8 mouse cellular contexts compared by ENCODE assay signal in genomic region chr17:26202737-26203136, GRCm38 (mm10). TPM values are rescaled to one million over a fixed set of nuclear protein-coding genes. Genes with fewer than 3 reads are reported as not detected.
DNase-seq lines count a peak whose midpoint lies in the region; ATAC-seq and TF ChIP-seq lines count a peak whose summit lies in the region.

Gene Rgs11, plus strand, starts transcription at chr17:26202951.

- no peak within 1 kb of the TSS for H3K27ac ChIP-seq in CH12.LX (ENCODE audit: insufficient read depth, low read depth)
- H3K27ac ChIP-seq in embryonic facial prominence, embryonic 12.5 days: no peak within 1 kb of the TSS
- H3K27ac ChIP-seq in hindbrain, embryonic 15.5 days (replicated peaks): no peak within 1 kb of the TSS
- H3K27ac ChIP-seq in limb, embryonic 11.5 days (replicated peaks; ENCODE audit: low read depth, low read length): no peak within 1 kb of the TSS
- H3K27ac ChIP-seq in midbrain, embryonic 13.5 days: no peak within 1 kb of the TSS
- H3K27ac ChIP-seq in stomach, postnatal 0 days (replicated peaks): no peak within 1 kb of the TSS; the same call in 1 of the 2 replicates

- peaks cover 66% of the 10 kb centered on the region for H3K27me3 ChIP-seq in erythroblast, embryonic 14.5 days (ENCODE audit: control insufficient read depth)
- H3K27me3 ChIP-seq in CH12.LX (replicated peaks): peaks cover 62% of the 10 kb centered on the region
- peaks cover 66% of the 10 kb centered on the region for H3K27me3 ChIP-seq in embryonic facial prominence, embryonic 12.5 days
- peaks cover 55% of the 10 kb centered on the region for H3K27me3 ChIP-seq in hindbrain, embryonic 15.5 days
- peaks cover 54% of the 10 kb centered on the region for H3K27me3 ChIP-seq in limb, embryonic 11.5 days (ENCODE audit: control insufficient read depth, insufficient read depth, low read length)
- peaks cover 72% of the 10 kb centered on the region for H3K27me3 ChIP-seq in midbrain, embryonic 13.5 days
- no peaks in the 10 kb centered on the region; the same call in 1 of the 2 replicates for H3K27me3 ChIP-seq in stomach, postnatal 0 days (ENCODE audit: control insufficient read depth, insufficient read depth, low read length)

- in situ Hi-C loops in CH12.LX (cut with MboI; ENCODE audit: low pct_ligation_motif_present, low pct_unique_long_range_greater_than_20kb, low sequenced_read_pairs): no loop called here

- no peak for TF ChIP-seq EP300 in CH12.LX (IDR thresholded peaks at IDR 0.05; ENCODE audit: low read length)
- TF ChIP-seq EP300 in stomach, postnatal 0 days (optimal IDR thresholded peaks at IDR 0.05): no peak

- ATAC-seq in erythroblast, adult 5-6 weeks (replicated peaks; ENCODE audit: low FRiP score, poor library complexity, severe bottlenecking): no peak
- ATAC-seq in embryonic facial prominence, embryonic 12.5 days (ENCODE audit: insufficient number of reproducible peaks, insufficient read depth, low FRiP score, low TSS enrichment): no peak
- ATAC-seq in hindbrain, embryonic 15.5 days (ENCODE audit: low FRiP score, low read depth): no peak
- ATAC-seq in limb, embryonic 11.5 days (ENCODE audit: insufficient number of reproducible peaks, low FRiP score, low TSS enrichment, low read depth): no peak
- no peak for ATAC-seq in midbrain, embryonic 13.5 days
- ATAC-seq in stomach, postnatal 0 days (ENCODE audit: low FRiP score, low TSS enrichment): no peak

- under 1% methylated on average over 22 of the region's 22 CpGs for WGBS in embryonic facial prominence, embryonic 12.5 days
- WGBS in hindbrain, embryonic 15.5 days: 2% methylated on average over 22 of the region's 22 CpGs
- WGBS in limb, embryonic 11.5 days: 1% methylated on average over 21 of the region's 22 CpGs
- 4% methylated on average over 22 of the region's 22 CpGs for WGBS in midbrain, embryonic 13.5 days
- WGBS in stomach, postnatal 0 days: 3% methylated on average over 22 of the region's 22 CpGs

- no peaks in the 10 kb centered on the region for H3K79me2 ChIP-seq in CH12.LX (replicated peaks; ENCODE audit: control insufficient read depth, extremely low read depth, insufficient read depth, poor library complexity, severe bottlenecking)

- H3K4me1 ChIP-seq in erythroblast, embryonic 14.5 days (ENCODE audit: control insufficient read depth): peaks cover 72% of the 10 kb centered on the region
- H3K4me1 ChIP-seq in CH12.LX (ENCODE audit: control insufficient read depth in 1 of 2, insufficient read depth in 2 of 2): peaks cover 5 to 10% of the 10 kb centered on the region in 2 experiments; a peak in 3 of 4 replicates
- H3K4me1 ChIP-seq in embryonic facial prominence, embryonic 12.5 days: peaks cover 28% of the 10 kb centered on the region
- H3K4me1 ChIP-seq in hindbrain, embryonic 15.5 days (replicated peaks): peaks cover 38% of the 10 kb centered on the region
- H3K4me1 ChIP-seq in limb, embryonic 11.5 days (ENCODE audit: control insufficient read depth, insufficient read depth, low read length): peaks cover 14% of the 10 kb centered on the region
- H3K4me1 ChIP-seq in midbrain, embryonic 13.5 days (replicated peaks): peaks cover 28% of the 10 kb centered on the region
- H3K4me1 ChIP-seq in stomach, postnatal 0 days (replicated peaks; ENCODE audit: control insufficient read depth, insufficient read depth): no peaks in the 10 kb centered on the region

- no peak for TF ChIP-seq CTCF in CH12.LX (conservative IDR thresholded peaks at IDR 0.05 in 1 of 2, IDR thresholded peaks at IDR 0.05 in 1 of 2; ENCODE audit: low read depth in 2 of 2, low read length in 2 of 2)
- TF ChIP-seq CTCF in stomach, postnatal 0 days (IDR thresholded peaks at IDR 0.05; ENCODE audit: low read depth): no peak

- peak within 1 kb of the TSS; percentile 88 for H3K4me2 ChIP-seq in CH12.LX (ENCODE audit: insufficient read depth, low read depth, poor library complexity, severe bottlenecking)
- H3K4me2 ChIP-seq in embryonic facial prominence, embryonic 12.5 days (replicated peaks): peak within 1 kb of the TSS; percentile 93
- peak within 1 kb of the TSS; percentile 99 for H3K4me2 ChIP-seq in hindbrain, embryonic 15.5 days
- peak within 1 kb of the TSS; percentile 82 for H3K4me2 ChIP-seq in limb, embryonic 11.5 days (ENCODE audit: low read depth, severe bottlenecking)
- peak within 1 kb of the TSS; percentile 93 for H3K4me2 ChIP-seq in midbrain, embryonic 13.5 days (replicated peaks)
- H3K4me2 ChIP-seq in stomach, postnatal 0 days (replicated peaks; ENCODE audit: low read depth): peak within 1 kb of the TSS; percentile 92

- H3K9ac ChIP-seq in CH12.LX (ENCODE audit: insufficient read depth, low read depth): no peak within 1 kb of the TSS
- peak within 1 kb of the TSS; percentile 41 for H3K9ac ChIP-seq in embryonic facial prominence, embryonic 12.5 days
- H3K9ac ChIP-seq in hindbrain, embryonic 15.5 days: peak within 1 kb of the TSS; percentile 37
- H3K9ac ChIP-seq in limb, embryonic 11.5 days (ENCODE audit: low read length): no peak within 1 kb of the TSS; the same call in 1 of the 2 replicates
- H3K9ac ChIP-seq in midbrain, embryonic 13.5 days (replicated peaks): peak within 1 kb of the TSS; percentile 17
- peak within 1 kb of the TSS; percentile 43 for H3K9ac ChIP-seq in stomach, postnatal 0 days (ENCODE audit: low read length)

- no peak for DNase-seq in CH12.LX (ENCODE audit: extremely low read depth)
- peak; percentile 40 for DNase-seq in limb, embryonic 11.5 days (ENCODE audit: low spot score)
- DNase-seq in stomach, postnatal 0 days (ENCODE audit: low spot score): peak; percentile 71

- no peak for TF ChIP-seq POLR2A in CH12.LX (IDR thresholded peaks at IDR 0.05; ENCODE audit: low read depth, low read length)

- H3K36me3 ChIP-seq in erythroblast, embryonic 14.5 days (ENCODE audit: control insufficient read depth): peaks cover 9% of the 10 kb centered on the region
- peaks cover 4 to 14% of the 10 kb centered on the region in 2 experiments for H3K36me3 ChIP-seq in CH12.LX (replicated peaks in 1 of 2; ENCODE audit: control insufficient read depth in 1 of 2, insufficient read depth in 1 of 2, low read length in 1 of 2)
- H3K36me3 ChIP-seq in embryonic facial prominence, embryonic 12.5 days: peaks cover 10% of the 10 kb centered on the region; the same call in 1 of the 2 replicates
- no peaks in the 10 kb centered on the region for H3K36me3 ChIP-seq in hindbrain, embryonic 15.5 days
- H3K36me3 ChIP-seq in limb, embryonic 11.5 days (ENCODE audit: control insufficient read depth, insufficient read depth, low read length): no peaks in the 10 kb centered on the region; the same call in 1 of the 2 replicates
- H3K36me3 ChIP-seq in midbrain, embryonic 13.5 days: peaks cover 6% of the 10 kb centered on the region
- no peaks in the 10 kb centered on the region for H3K36me3 ChIP-seq in stomach, postnatal 0 days (ENCODE audit: control insufficient read depth, insufficient read depth, low read length)

- peak within 1 kb of the TSS; percentile 62 for H3K4me3 ChIP-seq in erythroblast, embryonic 14.5 days (replicated peaks)
- H3K4me3 ChIP-seq in CH12.LX (replicated peaks in 1 of 3; ENCODE audit: low read depth in 2 of 3, low read length in 2 of 3, poor library complexity in 1 of 3): peak within 1 kb of the TSS; percentile 5 to 50 (median 37)
- peak within 1 kb of the TSS; percentile 53 for H3K4me3 ChIP-seq in embryonic facial prominence, embryonic 12.5 days
- peak within 1 kb of the TSS; percentile 80 for H3K4me3 ChIP-seq in hindbrain, embryonic 15.5 days
- H3K4me3 ChIP-seq in limb, embryonic 11.5 days (ENCODE audit: low read depth, low read length): peak within 1 kb of the TSS; percentile 44
- peak within 1 kb of the TSS; percentile 59 for H3K4me3 ChIP-seq in midbrain, embryonic 13.5 days (replicated peaks)
- H3K4me3 ChIP-seq in stomach, postnatal 0 days (ENCODE audit: low read depth, low read length): peak within 1 kb of the TSS; percentile 50

- dilution Hi-C loops in CH12.LX (cut with MboI; ENCODE audit: extremely low pct_ligation_motif_present, extremely low pct_unique_long_range_greater_than_20kb, low sequenced_read_pairs): no loop called here

- TF ChIP-seq RAD21 in CH12.LX (IDR thresholded peaks at IDR 0.05; ENCODE audit: low read depth, low read length): no peak

- H3K9me3 ChIP-seq in erythroblast, embryonic 14.5 days (ENCODE audit: control insufficient read depth, low read length): no peaks in the 10 kb centered on the region
- H3K9me3 ChIP-seq in CH12.LX (replicated peaks; ENCODE audit: low read length): no peaks in the 10 kb centered on the region
- H3K9me3 ChIP-seq in embryonic facial prominence, embryonic 12.5 days: no peaks in the 10 kb centered on the region
- no peaks in the 10 kb centered on the region for H3K9me3 ChIP-seq in hindbrain, embryonic 15.5 days
- no peaks in the 10 kb centered on the region for H3K9me3 ChIP-seq in limb, embryonic 11.5 days (ENCODE audit: control insufficient read depth, low read length)
- H3K9me3 ChIP-seq in midbrain, embryonic 13.5 days: no peaks in the 10 kb centered on the region
- no peaks in the 10 kb centered on the region for H3K9me3 ChIP-seq in stomach, postnatal 0 days (ENCODE audit: control insufficient read depth, low read length)

TF ChIP-seq in CH12.LX, 34 proteins besides CTCF, POLR2A, EP300 and RAD21:
- TF ChIP-seq MAZ (IDR thresholded peaks at IDR 0.05; ENCODE audit: low read depth, low read length): 0 out of 2 replicates have a peak, but pooled peaks have one; percentile 17
- TF ChIP-seq ZMIZ1 (IDR thresholded peaks at IDR 0.05; ENCODE audit: low read depth, low read length): no peak
- TF ChIP-seq KAT2A (IDR thresholded peaks at IDR 0.05; ENCODE audit: insufficient replicate concordance, low read length): no peak

RNA-seq across cellular contexts. Expression of gene Rgs11, which starts in this region (rescaled TPM):
- 0.03 and 0.06 TPM in 2 replicates for polyA plus RNA-seq in erythroblast, embryonic 14.5 days (2012)
- total RNA-seq in erythroblast, adult 5-6 weeks (2015; ENCODE audit: low replicate concordance): not detected in 2 replicates
- 1.7 TPM in 1 of 2 replicates, not detected in the other for total RNA-seq in erythroblast, adult 5-6 weeks (2017; ENCODE audit: low replicate concordance)
- total RNA-seq in CH12.LX (2012; rRNA removed) (1.8 and 8.1 TPM in 2 replicates), CH12.LX (2014; rRNA removed) (0.28 and 0.40 TPM in 2 replicates)
- polyA plus RNA-seq in CH12.LX (2012; ENCODE audit: insufficient read length, low read depth): 0.13 TPM in 1 of 2 replicates, not detected in the other
- polyA plus RNA-seq in embryonic facial prominence, embryonic 12.5 days (2016; fragmentation: Nextera tagmentation; extraction: Ambion mirVana): 4.9 and 7.1 TPM in 2 replicates
- polyA plus RNA-seq in hindbrain, embryonic 15.5 days (2015; fragmentation: Nextera tagmentation; extraction: Ambion mirVana): 18.7 TPM in 2 replicates
- polyA plus RNA-seq in limb, embryonic 11.5 days (2014; fragmentation: Nextera tagmentation; extraction: Ambion mirVana): 1.1 and 1.8 TPM in 2 replicates
- 2.0 and 3.0 TPM in 2 replicates for polyA plus RNA-seq in midbrain, embryonic 13.5 days (2015; fragmentation: Nextera tagmentation; extraction: Ambion mirVana)
- 24.4 and 27.5 TPM in 2 replicates for polyA plus RNA-seq in stomach, postnatal 0 days (2015; fragmentation: Nextera tagmentation; extraction: Ambion mirVana)

Comparison
In these comparisons a context has a peak if more than half of its experiments do, and no peak if none do; other contexts are left out.
1. H3K9ac ChIP-seq: peak in embryonic facial prominence, embryonic 12.5 days (single experiment), hindbrain, embryonic 15.5 days (single experiment), midbrain, embryonic 13.5 days (single experiment) and stomach, postnatal 0 days (single experiment); none in CH12.LX (single experiment) and limb, embryonic 11.5 days (single experiment).
2. Peak in every context shown above with its lines, with median percentiles within 50 percentile points of each other: H3K4me3 ChIP-seq and H3K4me2 ChIP-seq.